Mouse (Mus musculus): ENCODE measurements at regions not wholly inside any gene's neighbourhood (a gene's known extent, or its start where the extent isn't known, plus 50 kb on each side); places are given as distances from the start of the nearest gene placed in this dataset.

GRCm38 (mm10) chr6:133904501-133904900, 50.9 kb upstream of the Kap start:
- Histone ChIP-seq H3K4me3 (no peak overlapping the region), H3K36me3 (replicated peaks) (no peaks in the 10 kb centered on the region), H3K9me3 (no peaks in the 10 kb centered on the region), H3K4me1 (no peaks in the 10 kb centered on the region), H3K27ac (no peak overlapping the region), H3K27me3 (replicated peaks) (no peaks in the 10 kb centered on the region), H3K9ac (no peak overlapping the region), H3K4me2 (no peak overlapping the region)
- ATAC-seq (replicated peaks) = no peak
- 32% methylated on average over 5 of the region's 5 CpGs for WGBS

- Histone ChIP-seq H3K9ac (no peak overlapping the region), H3K27ac (no peak overlapping the region), H3K4me3 (no peak overlapping the region), H3K4me2 (no peak overlapping the region), H3K27me3 (replicated peaks) (no peaks in the 10 kb centered on the region), H3K4me1 (no peaks in the 10 kb centered on the region), H3K9me3 (no peaks in the 10 kb centered on the region), H3K36me3 (replicated peaks) (no peaks in the 10 kb centered on the region)
- WGBS = 95% methylated on average over 7 of the region's 7 CpGs
- ATAC-seq (replicated peaks) = no peak
Observed at GRCm38 (mm10) chr6:133934667-133935066, 81.1 kb upstream of the Kap start.

- Histone ChIP-seq H3K27me3 (replicated peaks) (no peaks in the 10 kb centered on the region), H3K4me3 (no peak overlapping the region), H3K9ac (no peak overlapping the region), H3K9me3 (no peaks in the 10 kb centered on the region), H3K4me1 (no peaks in the 10 kb centered on the region), H3K36me3 (replicated peaks) (no peaks in the 10 kb centered on the region), H3K27ac (no peak overlapping the region), H3K4me2 (no peak overlapping the region)
- ATAC-seq (replicated peaks) = no peak
- WGBS = 89% methylated on average over 2 of the region's 2 CpGs
Observed at GRCm38 (mm10) chr6:133935671-133936070, 82.1 kb upstream of the Kap start.

- H3K9ac ChIP-seq = no peak overlapping the region
- no peaks in the 10 kb centered on the region for H3K9me3 ChIP-seq
- 84% methylated on average over 11 of the region's 11 CpGs for WGBS
- H3K4me1 ChIP-seq = no peaks in the 10 kb centered on the region
- peak; percentile 75 for ATAC-seq (replicated peaks)
- H3K36me3 ChIP-seq (replicated peaks) = no peaks in the 10 kb centered on the region
- no peaks in the 10 kb centered on the region for H3K27me3 ChIP-seq (replicated peaks)
- H3K4me2 ChIP-seq = no peak overlapping the region
- no peak overlapping the region for H3K27ac ChIP-seq
- H3K4me3 ChIP-seq = no peak overlapping the region
Observed at GRCm38 (mm10) chr6:133959902-133960634, 75.4 kb upstream of the Etv6 start.

GRCm38 (mm10) chr6:133960713-133961112, 74.8 kb upstream of the Etv6 start:
- ATAC-seq (replicated peaks) = peak; percentile 78
- no peak overlapping the region for H3K27ac ChIP-seq
- H3K4me2 ChIP-seq = no peak overlapping the region
- H3K4me1 ChIP-seq = no peaks in the 10 kb centered on the region
- H3K36me3 ChIP-seq (replicated peaks) = no peaks in the 10 kb centered on the region
- H3K9ac ChIP-seq = no peak overlapping the region
- no peaks in the 10 kb centered on the region for H3K9me3 ChIP-seq
- H3K4me3 ChIP-seq = no peak overlapping the region
- no peaks in the 10 kb centered on the region for H3K27me3 ChIP-seq (replicated peaks)
- 31% methylated on average over 7 of the region's 7 CpGs for WGBS

GRCm38 (mm10) chr6:133962641-133963040, 72.9 kb upstream of the Etv6 start:
- Histone ChIP-seq H3K4me3 (no peak overlapping the region), H3K36me3 (replicated peaks) (no peaks in the 10 kb centered on the region), H3K4me2 (no peak overlapping the region), H3K4me1 (no peaks in the 10 kb centered on the region), H3K27ac (no peak overlapping the region), H3K27me3 (replicated peaks) (no peaks in the 10 kb centered on the region), H3K9me3 (no peaks in the 10 kb centered on the region), H3K9ac (no peak overlapping the region)
- ATAC-seq (replicated peaks) = no peak
- 87% methylated on average over 5 of the region's 5 CpGs for WGBS

- no peak for ATAC-seq (replicated peaks)
- Histone ChIP-seq H3K4me3 (no peak overlapping the region), H3K9ac (no peak overlapping the region), H3K4me2 (no peak overlapping the region), H3K9me3 (no peaks in the 10 kb centered on the region), H3K27ac (no peak overlapping the region), H3K27me3 (replicated peaks) (no peaks in the 10 kb centered on the region), H3K36me3 (replicated peaks) (no peaks in the 10 kb centered on the region), H3K4me1 (no peaks in the 10 kb centered on the region)
- 77% methylated on average over 6 of the region's 6 CpGs for WGBS
Observed at GRCm38 (mm10) chr6:133963264-133963663, 72.2 kb upstream of the Etv6 start.

- WGBS = 96% methylated on average over 3 of the region's 3 CpGs
- Histone ChIP-seq H3K4me2 (no peak overlapping the region), H3K4me3 (no peak overlapping the region), H3K27me3 (replicated peaks) (no peaks in the 10 kb centered on the region), H3K9me3 (no peaks in the 10 kb centered on the region), H3K9ac (no peak overlapping the region), H3K36me3 (replicated peaks) (no peaks in the 10 kb centered on the region), H3K27ac (no peak overlapping the region), H3K4me1 (no peaks in the 10 kb centered on the region)
- no peak for ATAC-seq (replicated peaks)
Observed at GRCm38 (mm10) chr6:133967286-133967685, 68.2 kb upstream of the Etv6 start.

GRCm38 (mm10) chr6:133972054-133972705, 63.3 kb upstream of the Etv6 start:
- H3K9ac ChIP-seq = no peak overlapping the region
- H3K4me2 ChIP-seq = no peak overlapping the region
- no peak overlapping the region for H3K27ac ChIP-seq
- no peak overlapping the region for H3K4me3 ChIP-seq
- no peaks in the 10 kb centered on the region for H3K27me3 ChIP-seq (replicated peaks)
- no peak for ATAC-seq (replicated peaks)
- no peaks in the 10 kb centered on the region for H3K36me3 ChIP-seq (replicated peaks)
- no peaks in the 10 kb centered on the region for H3K4me1 ChIP-seq
- H3K9me3 ChIP-seq = no peaks in the 10 kb centered on the region
- 74% methylated on average over 6 of the region's 6 CpGs for WGBS

- Histone ChIP-seq H3K36me3 (replicated peaks) (no peaks in the 10 kb centered on the region), H3K27me3 (replicated peaks) (no peaks in the 10 kb centered on the region), H3K9me3 (no peaks in the 10 kb centered on the region), H3K4me3 (no peak overlapping the region), H3K9ac (no peak overlapping the region), H3K27ac (no peak overlapping the region), H3K4me2 (no peak overlapping the region), H3K4me1 (no peaks in the 10 kb centered on the region)
- ATAC-seq (replicated peaks) = no peak
- WGBS = 93% methylated on average over 7 of the region's 7 CpGs
Observed at GRCm38 (mm10) chr6:133973205-133973838, 62.2 kb upstream of the Etv6 start.

- no peaks in the 10 kb centered on the region for H3K27me3 ChIP-seq (replicated peaks)
- no peak overlapping the region for H3K4me2 ChIP-seq
- 96% methylated on average over 1 of the region's 1 CpGs for WGBS
- no peak overlapping the region for H3K27ac ChIP-seq
- H3K36me3 ChIP-seq (replicated peaks) = no peaks in the 10 kb centered on the region
- no peak overlapping the region for H3K9ac ChIP-seq
- no peaks in the 10 kb centered on the region for H3K4me1 ChIP-seq
- H3K4me3 ChIP-seq = no peak overlapping the region
- H3K9me3 ChIP-seq = no peaks in the 10 kb centered on the region
- no peak for ATAC-seq (replicated peaks)
Observed at GRCm38 (mm10) chr6:133975951-133976350, 59.5 kb upstream of the Etv6 start.

- H3K4me3 ChIP-seq = no peak overlapping the region
- peak; percentile 27; the same call in 1 of the 2 replicates for ATAC-seq (replicated peaks)
- no peak overlapping the region for H3K9ac ChIP-seq
- no peaks in the 10 kb centered on the region for H3K36me3 ChIP-seq (replicated peaks)
- WGBS = 59% methylated on average over 6 of the region's 6 CpGs
- H3K9me3 ChIP-seq = no peaks in the 10 kb centered on the region
- no peaks in the 10 kb centered on the region for H3K27me3 ChIP-seq (replicated peaks)
- H3K4me1 ChIP-seq = no peaks in the 10 kb centered on the region
- H3K4me2 ChIP-seq = no peak overlapping the region
- no peak overlapping the region for H3K27ac ChIP-seq
Observed at GRCm38 (mm10) chr6:133976854-133977253, 58.6 kb upstream of the Etv6 start.

Data from midbrain, embryonic 15.5 days (tissue).